Mouse (Mus musculus): ENCODE measurements around the gene Plekhm3. TPM values are rescaled to one million over a fixed set of nuclear protein-coding genes. Genes with fewer than 3 reads are reported as not detected.
A peak's percentile ranks its signal among the peaks of the same experiment; 100 is the strongest.

Gene Plekhm3
- polyA plus RNA-seq, 1 experiment from 2014 or later = 9.4 TPM

- ATAC-seq = peak; percentile 62; the same call in 1 of the 2 replicates
- WGBS = 51% methylated on average over 14 of the region's 14 CpGs
- Histone ChIP-seq H3K9me3 (ENCODE audit: control insufficient read depth, low read length) (no peaks in the 10 kb centered on the region), H3K4me2 (ENCODE audit: low read length) (no peak overlapping the region), H3K27ac (ENCODE audit: low read depth, low read length) (no peak overlapping the region), H3K36me3 (ENCODE audit: control insufficient read depth, insufficient read depth, low read length) (no peaks in the 10 kb centered on the region; the same call in 1 of the 2 replicates), H3K4me3 (ENCODE audit: low read length) (no peak overlapping the region), H3K9ac (ENCODE audit: low read depth, low read length) (no peak overlapping the region; the same call in 1 of the 2 replicates), H3K27me3 (replicated peaks; ENCODE audit: control insufficient read depth, insufficient read depth, low read length) (peaks cover 7% of the 10 kb centered on the region), H3K4me1 (ENCODE audit: control insufficient read depth, insufficient read depth, low read depth, low read length) (peaks cover 4% of the 10 kb centered on the region)
These were observed 37.7 kb downstream of the Plekhm3 start for GRCm38 (mm10) chr1:64918810-64919528.

- 69% methylated on average over 7 of the region's 7 CpGs for WGBS
- no peak for ATAC-seq
- Histone ChIP-seq H3K9ac (ENCODE audit: low read depth, low read length) (no peak overlapping the region), H3K4me3 (ENCODE audit: low read length) (no peak overlapping the region), H3K9me3 (ENCODE audit: control insufficient read depth, low read length) (no peaks in the 10 kb centered on the region), H3K36me3 (ENCODE audit: control insufficient read depth, insufficient read depth, low read length) (no peaks in the 10 kb centered on the region; the same call in 1 of the 2 replicates), H3K27ac (ENCODE audit: low read depth, low read length) (no peak overlapping the region), H3K4me1 (ENCODE audit: control insufficient read depth, insufficient read depth, low read depth, low read length) (peaks cover 4% of the 10 kb centered on the region), H3K4me2 (ENCODE audit: low read length) (no peak overlapping the region), H3K27me3 (replicated peaks; ENCODE audit: control insufficient read depth, insufficient read depth, low read length) (peaks cover 7% of the 10 kb centered on the region)
These were observed 38.7 kb downstream of the Plekhm3 start for GRCm38 (mm10) chr1:64917966-64918365.

GRCm38 (mm10) chr1:64916884-64917507 is 39.6 kb downstream of the Plekhm3 start:
- Histone ChIP-seq H3K27ac (ENCODE audit: low read depth, low read length) (no peak overlapping the region), H3K27me3 (replicated peaks; ENCODE audit: control insufficient read depth, insufficient read depth, low read length) (peaks cover 7% of the 10 kb centered on the region), H3K4me3 (ENCODE audit: low read length) (no peak overlapping the region), H3K4me1 (ENCODE audit: control insufficient read depth, insufficient read depth, low read depth, low read length) (peaks cover 4% of the 10 kb centered on the region), H3K9ac (ENCODE audit: low read depth, low read length) (no peak overlapping the region), H3K4me2 (ENCODE audit: low read length) (no peak overlapping the region), H3K9me3 (ENCODE audit: control insufficient read depth, low read length) (no peaks in the 10 kb centered on the region), H3K36me3 (ENCODE audit: control insufficient read depth, insufficient read depth, low read length) (no peaks in the 10 kb centered on the region; the same call in 1 of the 2 replicates)
- ATAC-seq = no peak
- 14% methylated on average over 5 of the region's 5 CpGs for WGBS

- no peaks in the 10 kb centered on the region for H3K9me3 ChIP-seq (ENCODE audit: control insufficient read depth, low read length)
- no peaks in the 10 kb centered on the region for H3K36me3 ChIP-seq (ENCODE audit: control insufficient read depth, insufficient read depth, low read length)
- no peak overlapping the region for H3K4me2 ChIP-seq (ENCODE audit: low read length)
- no peak overlapping the region for H3K9ac ChIP-seq (ENCODE audit: low read depth, low read length)
- H3K4me3 ChIP-seq (ENCODE audit: low read length) = no peak overlapping the region
- peaks cover 4% of the 10 kb centered on the region for H3K4me1 ChIP-seq (ENCODE audit: control insufficient read depth, insufficient read depth, low read depth, low read length)
- H3K27ac ChIP-seq (ENCODE audit: low read depth, low read length) = no peak overlapping the region
- peaks cover 4% of the 10 kb centered on the region for H3K27me3 ChIP-seq (replicated peaks; ENCODE audit: control insufficient read depth, insufficient read depth, low read length)
- no peak for ATAC-seq
- 91% methylated on average over 3 of the region's 3 CpGs for WGBS
These were observed 42.3 kb downstream of the Plekhm3 start for GRCm38 (mm10) chr1:64914356-64914755.

GRCm38 (mm10) chr1:64907740-64908139 is 48.9 kb downstream of the Plekhm3 start:
- Histone ChIP-seq H3K9ac (ENCODE audit: low read depth, low read length) (no peak overlapping the region), H3K4me3 (ENCODE audit: low read length) (no peak overlapping the region), H3K4me1 (ENCODE audit: control insufficient read depth, insufficient read depth, low read depth, low read length) (no peaks in the 10 kb centered on the region), H3K36me3 (ENCODE audit: control insufficient read depth, insufficient read depth, low read length) (no peaks in the 10 kb centered on the region), H3K27ac (ENCODE audit: low read depth, low read length) (no peak overlapping the region), H3K27me3 (replicated peaks; ENCODE audit: control insufficient read depth, insufficient read depth, low read length) (no peaks in the 10 kb centered on the region), H3K4me2 (ENCODE audit: low read length) (no peak overlapping the region), H3K9me3 (ENCODE audit: control insufficient read depth, low read length) (no peaks in the 10 kb centered on the region)
- 80% methylated on average over 2 of the region's 2 CpGs for WGBS
- ATAC-seq = no peak

GRCm38 (mm10) chr1:64906226-64906625 is 50.4 kb downstream of the Plekhm3 start:
- Histone ChIP-seq H3K27ac (ENCODE audit: low read depth, low read length) (no peak overlapping the region), H3K27me3 (replicated peaks; ENCODE audit: control insufficient read depth, insufficient read depth, low read length) (no peaks in the 10 kb centered on the region), H3K4me2 (ENCODE audit: low read length) (no peak overlapping the region), H3K9ac (ENCODE audit: low read depth, low read length) (no peak overlapping the region), H3K9me3 (ENCODE audit: control insufficient read depth, low read length) (no peaks in the 10 kb centered on the region), H3K36me3 (ENCODE audit: control insufficient read depth, insufficient read depth, low read length) (no peaks in the 10 kb centered on the region), H3K4me3 (ENCODE audit: low read length) (no peak overlapping the region), H3K4me1 (ENCODE audit: control insufficient read depth, insufficient read depth, low read depth, low read length) (no peaks in the 10 kb centered on the region)
- 74% methylated on average over 1 of the region's 1 CpGs for WGBS
- no peak for ATAC-seq

- no peaks in the 10 kb centered on the region for H3K36me3 ChIP-seq (ENCODE audit: control insufficient read depth, insufficient read depth, low read length)
- no peak overlapping the region for H3K27ac ChIP-seq (ENCODE audit: low read depth, low read length)
- H3K4me3 ChIP-seq (ENCODE audit: low read length) = no peak overlapping the region
- H3K4me1 ChIP-seq (ENCODE audit: control insufficient read depth, insufficient read depth, low read depth, low read length) = no peaks in the 10 kb centered on the region
- H3K9me3 ChIP-seq (ENCODE audit: control insufficient read depth, low read length) = no peaks in the 10 kb centered on the region
- H3K9ac ChIP-seq (ENCODE audit: low read depth, low read length) = no peak overlapping the region
- H3K27me3 ChIP-seq (replicated peaks; ENCODE audit: control insufficient read depth, insufficient read depth, low read length) = no peaks in the 10 kb centered on the region
- ATAC-seq = no peak
- WGBS = 62% methylated on average over 4 of the region's 4 CpGs
- H3K4me2 ChIP-seq (ENCODE audit: low read length) = no peak overlapping the region
These were observed 53.2 kb downstream of the Plekhm3 start for GRCm38 (mm10) chr1:64903415-64903814.

- whole genome bisulfite sequencing = 56% methylated on average over 2 of the region's 2 CpGs
- Histone ChIP-seq H3K4me1 (ENCODE audit: control insufficient read depth, insufficient read depth, low read depth, low read length) (no peaks in the 10 kb centered on the region), H3K4me3 (ENCODE audit: low read length) (no peak overlapping the region), H3K27me3 (replicated peaks; ENCODE audit: control insufficient read depth, insufficient read depth, low read length) (no peaks in the 10 kb centered on the region), H3K9ac (ENCODE audit: low read depth, low read length) (no peak overlapping the region), H3K4me2 (ENCODE audit: low read length) (no peak overlapping the region), H3K27ac (ENCODE audit: low read depth, low read length) (no peak overlapping the region), H3K36me3 (ENCODE audit: control insufficient read depth, insufficient read depth, low read length) (no peaks in the 10 kb centered on the region), H3K9me3 (ENCODE audit: control insufficient read depth, low read length) (no peaks in the 10 kb centered on the region)
- peak; percentile 30; the same call in 1 of the 2 replicates for ATAC-seq
These were observed 53.8 kb downstream of the Plekhm3 start for GRCm38 (mm10) chr1:64902804-64903203.

- no peaks in the 10 kb centered on the region for H3K27me3 ChIP-seq (replicated peaks; ENCODE audit: control insufficient read depth, insufficient read depth, low read length)
- H3K4me2 ChIP-seq (ENCODE audit: low read length) = no peak overlapping the region
These were observed 56.9 kb downstream of the Plekhm3 start for GRCm38 (mm10) chr1:64899763-64900162.

More at GRCm38 (mm10) chr1:64899763-64900162, 56.9 kb downstream of the Plekhm3 start:
- Histone ChIP-seq H3K9ac (ENCODE audit: low read depth, low read length) (no peak overlapping the region), H3K9me3 (ENCODE audit: control insufficient read depth, low read length) (no peaks in the 10 kb centered on the region), H3K27ac (ENCODE audit: low read depth, low read length) (no peak overlapping the region), H3K4me3 (ENCODE audit: low read length) (no peak overlapping the region), H3K4me1 (ENCODE audit: control insufficient read depth, insufficient read depth, low read depth, low read length) (no peaks in the 10 kb centered on the region), H3K36me3 (ENCODE audit: control insufficient read depth, insufficient read depth, low read length) (no peaks in the 10 kb centered on the region)
- 91% methylated on average over 3 of the region's 3 CpGs for WGBS
- ATAC-seq = no peak

Measured in hindbrain, embryonic 16.5 days (tissue).